Mouse (Mus musculus) urinary bladder, postnatal 10 days (tissue): ENCODE data around the gene Mrpl58.
"Not testable (repeated sequence)": the region's sequence is repeated elsewhere in the genome, so short reads cannot be mapped to it uniquely, and the experiment has no call there.

Source experiments
- DNase-seq: peaks from one replicate; pipeline ENCODE4 v3.0.0; 2022; ENCODE audit warnings: low spot score

The Mrpl58 gene

GRCm38 (mm10) chr11:115382891-115383290, 20.7 kb upstream of the Mrpl58 start:
- DNase-seq = no peak

GRCm38 (mm10) chr11:115383701-115384474, 19.7 kb upstream of the Mrpl58 start:
- no peak for DNase-seq

GRCm38 (mm10) chr11:115384587-115384986, 19.0 kb upstream of the Mrpl58 start:
- no peak for DNase-seq

GRCm38 (mm10) chr11:115386859-115387258, 16.7 kb upstream of the Mrpl58 start:
- DNase-seq = not testable (repeated sequence)

GRCm38 (mm10) chr11:115391358-115391757, 12.2 kb upstream of the Mrpl58 start:
- no peak for DNase-seq

GRCm38 (mm10) chr11:115393721-115394325, 9.7 kb upstream of the Mrpl58 start:
- DNase-seq = no peak

- DNase-seq = no peak
These were observed 5.5 kb upstream of the Mrpl58 start for GRCm38 (mm10) chr11:115398085-115398484.

- no peak for DNase-seq
These were observed 3.4 kb upstream of the Mrpl58 start for GRCm38 (mm10) chr11:115400126-115400525.

GRCm38 (mm10) chr11:115400630-115401391, 2.7 kb upstream of the Mrpl58 start:
- DNase-seq = no peak

GRCm38 (mm10) chr11:115405723-115406122, 2.2 kb downstream of the Mrpl58 start:
- no peak for DNase-seq

GRCm38 (mm10) chr11:115406858-115407401, 3.4 kb downstream of the Mrpl58 start:
- no peak for DNase-seq

- no peak for DNase-seq
These were observed 4.8 kb downstream of the Mrpl58 start for GRCm38 (mm10) chr11:115408266-115408920.

GRCm38 (mm10) chr11:115409556-115409955, 6.0 kb downstream of the Mrpl58 start:
- DNase-seq = no peak

- DNase-seq = peak; percentile 76
These were observed 16.1 kb downstream of the Mrpl58 start, which contains the start of the genes Atp5h and Kctd2 for GRCm38 (mm10) chr11:115419531-115420237. Gene Atp5h (minus strand): TSS chr11:115419962. Gene Kctd2 (plus strand): TSS chr11:115420128.

GRCm38 (mm10) chr11:115420336-115421190, 17.0 kb downstream of the Mrpl58 start:
- peak; percentile 37 for DNase-seq

GRCm38 (mm10) chr11:115421328-115421727, 17.8 kb downstream of the Mrpl58 start:
- no peak for DNase-seq

- DNase-seq = no peak
These were observed 18.4 kb downstream of the Mrpl58 start for GRCm38 (mm10) chr11:115421972-115422371.

- no peak for DNase-seq
These were observed 19.5 kb downstream of the Mrpl58 start for GRCm38 (mm10) chr11:115423091-115423490.

GRCm38 (mm10) chr11:115424666-115425065, 21.1 kb downstream of the Mrpl58 start:
- no peak for DNase-seq

GRCm38 (mm10) chr11:115425671-115426070, 22.1 kb downstream of the Mrpl58 start:
- no peak for DNase-seq
